Mouse (Mus musculus) embryo, embryonic 9.5 days (tissue): ENCODE results near the gene Mdfi.
A peak's percentile ranks its signal among the peaks of the same experiment; 100 is the strongest.
"Not testable (repeated sequence)": the region's sequence is repeated elsewhere in the genome, so short reads cannot be mapped to it uniquely, and the experiment has no call there.

Experiments used
- DNase-seq: peaks from one replicate; pipeline ENCODE4 v3.0.0-alpha.2; 2017; ENCODE audit errors: extremely low spot score

Gene Mdfi

DNA sequence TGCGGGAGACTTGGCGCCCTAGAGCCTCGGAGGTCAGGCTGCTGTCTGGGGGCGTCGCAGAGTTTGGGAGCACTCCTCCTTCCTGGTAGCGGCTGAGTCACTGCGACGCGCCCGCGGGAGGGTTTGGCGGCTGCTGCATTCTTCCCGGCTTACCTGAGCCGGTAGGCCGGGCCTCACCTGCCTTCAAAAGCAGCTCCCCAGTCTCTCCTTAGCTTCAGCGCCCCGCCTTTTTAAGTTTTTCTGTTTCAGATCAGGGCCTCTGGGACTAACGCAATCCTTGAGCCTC is at the start of gene Mdfi:
TSS of gene Mdfi (minus strand) at position 210 of the 286 bp plus-strand sequence.
- DNase-seq: no peak

DNA sequence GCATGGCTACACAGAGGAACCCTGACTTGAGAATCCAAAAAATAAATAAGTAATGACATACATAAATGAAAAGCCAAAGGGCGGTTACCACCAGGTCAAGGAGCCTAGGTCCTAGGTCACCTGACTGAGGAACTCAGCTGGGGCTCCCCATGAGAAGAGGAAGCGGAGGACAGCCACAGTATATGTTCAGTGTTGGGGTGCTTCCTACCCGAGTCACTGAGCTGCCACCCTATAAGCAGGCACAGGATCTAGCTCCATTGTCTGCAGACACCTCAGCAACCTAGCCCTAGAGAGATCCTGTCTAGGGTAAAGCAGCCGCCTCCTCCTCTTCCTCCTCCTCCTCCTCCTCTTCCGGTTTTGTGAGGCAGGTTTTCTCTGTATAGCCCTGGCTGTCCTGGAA is 48.6 kb upstream of the Mdfi start:
- no peak for DNase-seq

DNA sequence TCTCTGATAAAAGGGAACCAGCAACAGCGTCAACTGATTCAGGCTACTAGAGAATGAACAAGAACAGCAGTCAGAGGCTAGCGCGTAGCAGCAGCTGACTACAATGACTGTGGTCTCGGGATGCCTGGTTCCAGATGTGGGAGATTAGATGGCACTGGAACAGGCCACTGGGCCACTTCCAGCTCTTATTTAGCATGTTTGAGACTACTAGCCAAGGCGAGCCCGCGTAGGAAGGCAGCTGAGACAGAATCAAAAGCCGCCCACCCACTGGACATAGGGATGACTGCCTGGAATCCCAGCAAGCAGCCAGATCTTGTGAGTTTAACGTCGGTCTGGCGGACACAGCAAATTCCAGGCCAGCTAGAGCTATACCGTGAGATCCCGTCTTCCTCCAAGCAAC is 46.8 kb upstream of the Mdfi start:
- DNase-seq: no peak

DNA sequence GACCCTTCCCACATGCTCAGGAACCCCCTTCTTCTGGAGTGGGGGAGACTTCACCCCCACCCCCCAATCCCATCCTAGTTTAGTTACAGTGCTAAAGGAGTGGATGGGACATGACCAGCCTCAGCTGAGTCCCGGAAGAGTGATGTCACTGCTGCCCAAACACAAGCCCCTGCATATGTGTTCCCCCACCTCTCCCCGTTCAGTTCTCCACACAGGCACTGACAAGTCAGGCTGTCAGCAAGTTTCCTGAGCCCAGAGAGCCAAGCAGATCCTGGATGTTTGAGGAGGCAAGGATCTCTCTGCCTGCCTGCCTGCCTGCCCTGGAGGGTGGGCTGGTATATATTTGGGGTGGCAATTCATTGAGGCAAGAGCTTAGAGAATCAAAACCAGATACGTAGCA is 44.7 kb upstream of the Mdfi start:
- DNase-seq: no peak

DNA sequence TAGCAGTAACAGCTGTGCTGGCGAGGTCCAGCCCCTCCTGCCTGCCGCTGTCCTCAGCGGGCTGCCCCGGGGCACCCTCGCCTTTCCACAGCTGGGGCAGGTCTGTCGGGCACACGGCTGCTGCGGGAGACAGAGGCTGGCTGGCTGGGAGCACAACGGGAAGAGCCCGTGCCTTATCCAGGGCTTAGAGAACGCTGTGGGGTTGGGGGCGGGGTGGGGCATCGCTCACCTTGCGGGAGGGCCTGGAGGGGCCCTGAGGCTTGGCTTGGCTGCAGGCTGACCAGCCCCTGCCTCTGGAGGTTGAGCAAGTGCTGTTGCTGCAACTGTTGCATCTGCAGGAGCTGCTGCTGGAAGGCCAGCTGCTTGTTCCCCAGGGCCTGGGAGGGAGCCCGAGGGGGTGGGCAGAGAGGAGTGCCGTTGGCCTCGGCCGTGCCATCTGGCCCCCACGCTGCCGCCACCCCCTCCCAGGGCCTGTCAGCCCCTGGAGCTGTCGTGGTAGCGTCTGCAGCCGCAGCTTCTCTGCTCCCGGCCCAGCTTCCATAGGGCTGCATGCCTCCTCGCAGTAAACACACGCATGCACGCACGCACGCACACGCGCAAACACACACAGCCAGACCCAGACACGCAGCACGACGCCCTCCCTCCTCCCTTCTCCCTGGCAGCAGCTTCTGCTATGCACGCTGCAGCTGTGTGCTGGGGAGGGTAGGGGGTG is 44.0 kb upstream of the Mdfi start:
- DNase-seq: peak; percentile 56

DNA sequence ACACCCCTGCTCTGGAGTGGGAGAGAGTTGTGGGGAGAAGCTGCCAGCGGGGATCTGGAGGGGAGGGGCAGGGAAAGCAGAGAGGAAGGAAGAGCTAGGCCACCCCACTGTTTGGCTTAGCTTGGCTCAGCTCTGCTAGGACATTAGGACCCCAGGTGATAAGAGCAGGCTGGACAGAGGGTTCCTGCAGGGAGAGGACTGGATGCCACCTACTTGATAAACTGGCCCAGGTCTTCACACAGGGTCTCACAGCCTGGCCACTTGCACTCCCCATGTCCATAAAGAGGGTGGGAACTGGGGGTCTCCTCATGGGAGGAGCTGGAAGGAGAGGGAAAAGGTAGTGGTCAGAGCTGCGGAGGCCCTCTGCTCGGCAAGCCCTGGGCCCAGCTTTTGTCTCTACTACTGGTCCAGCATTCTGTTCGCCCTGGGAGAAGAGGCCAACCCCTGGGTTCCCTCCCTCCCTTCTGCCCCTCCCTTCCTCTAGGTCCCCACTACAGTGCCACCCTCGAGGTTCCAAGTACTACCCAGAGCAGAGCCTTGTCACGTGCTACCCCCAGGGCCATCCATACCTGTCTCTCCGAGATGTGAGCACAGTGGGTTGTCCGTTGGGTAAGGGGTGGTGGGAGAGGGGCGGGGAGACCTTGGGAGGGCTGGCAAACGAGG is 43.4 kb upstream of the Mdfi start:
- DNase-seq: peak; percentile 53

DNA sequence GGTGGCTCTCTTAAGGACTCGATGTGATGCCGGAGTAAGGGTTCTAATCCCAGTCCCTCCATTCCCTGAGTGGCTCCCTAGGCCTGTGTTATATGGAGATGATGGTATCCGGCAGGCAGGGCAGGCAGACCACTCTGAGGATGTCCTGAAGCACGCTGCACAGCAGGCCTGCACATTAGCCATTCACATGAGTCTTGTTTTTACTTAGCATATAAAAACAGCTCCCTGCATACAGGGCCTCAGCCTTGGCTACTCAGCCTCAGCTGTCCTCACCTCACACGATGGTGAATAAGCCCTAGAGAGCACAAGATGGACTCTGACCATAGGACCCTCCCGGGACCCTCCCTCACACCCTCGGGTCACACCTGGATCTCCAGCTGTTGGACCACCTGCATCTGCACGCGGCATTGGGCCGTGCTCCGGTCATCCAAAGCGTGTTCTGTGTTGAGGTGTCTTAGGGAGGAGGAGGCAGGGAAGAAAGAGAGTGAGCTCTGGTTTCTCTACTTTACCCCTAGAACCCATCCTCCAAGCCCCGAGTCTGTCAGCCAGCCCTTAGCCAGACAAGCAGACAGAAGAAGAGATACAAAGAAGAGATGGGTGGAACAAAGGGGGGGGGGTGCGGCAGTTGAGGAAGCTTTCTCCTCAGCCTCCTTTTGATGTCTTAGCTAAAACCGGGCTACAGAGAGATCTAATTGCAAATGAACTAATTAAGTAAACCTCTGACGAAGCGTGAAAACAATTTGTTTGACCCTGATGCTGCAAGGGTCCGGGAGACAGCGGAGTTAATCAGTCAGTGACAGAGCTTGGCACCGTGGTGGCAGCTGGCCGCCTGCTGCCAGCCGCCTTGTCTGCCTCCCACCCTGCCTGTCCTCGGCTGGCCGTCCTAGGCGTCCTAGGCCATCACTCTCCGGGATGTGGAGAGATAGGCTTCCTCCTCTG is 42.6 kb upstream of the Mdfi start:
- DNase-seq: no peak

DNA sequence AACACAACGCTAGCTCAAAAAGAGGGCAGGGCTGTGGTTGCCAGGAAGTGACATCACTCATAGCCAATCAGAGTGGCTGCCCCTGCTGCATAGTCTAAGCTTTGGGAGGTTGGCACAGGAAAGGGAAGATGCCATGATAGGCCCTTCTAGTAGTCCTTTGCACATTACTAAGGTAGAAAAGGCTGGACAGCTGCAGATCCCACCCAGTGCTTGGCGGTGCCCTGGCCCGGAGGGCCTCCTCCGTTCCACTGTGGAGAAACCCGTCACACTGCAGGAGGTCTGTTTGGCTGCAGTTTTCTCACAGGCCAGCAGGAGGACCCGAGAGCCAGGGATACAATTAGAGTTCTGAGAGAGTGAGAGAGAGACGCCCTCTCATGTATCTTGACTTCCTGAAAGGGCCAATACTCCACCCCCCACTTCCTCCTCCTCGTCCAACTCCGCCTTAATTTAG is 38.9 kb upstream of the Mdfi start:
- DNase-seq: peak; percentile 81

DNA sequence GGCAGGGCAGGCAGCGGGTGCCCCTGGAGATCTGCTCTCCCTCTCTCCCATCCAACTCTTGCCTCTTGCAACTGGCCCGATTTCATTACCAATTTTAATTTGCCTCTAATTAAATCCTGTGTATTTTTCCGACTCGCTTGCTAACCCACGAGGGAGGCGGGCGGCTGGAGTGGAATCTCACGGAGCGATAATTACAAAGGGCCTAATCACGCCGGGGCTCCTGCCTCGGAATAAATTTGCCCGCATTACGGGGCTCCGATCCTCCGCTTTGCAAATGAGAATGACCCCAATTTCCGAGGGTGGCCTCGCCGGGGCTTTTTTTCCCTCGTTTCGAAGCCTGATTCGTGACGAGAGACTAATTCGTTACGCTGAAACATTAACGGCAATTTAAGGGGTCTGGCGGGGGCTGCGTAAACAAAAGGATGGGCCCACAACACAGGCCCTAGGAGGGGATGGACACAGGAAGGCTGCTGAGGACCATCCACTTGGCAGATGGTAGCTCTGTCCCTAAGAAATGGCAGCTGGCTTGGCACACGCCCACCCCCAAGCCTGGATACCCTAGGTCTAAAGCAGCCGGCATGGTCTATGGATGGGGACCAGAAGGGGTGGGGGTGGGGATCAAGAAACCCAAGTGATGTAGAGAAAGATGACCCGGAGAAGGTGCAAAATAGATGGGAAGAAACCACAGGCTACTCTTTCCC is 38.0 kb upstream of the Mdfi start:
- no peak for DNase-seq

DNA sequence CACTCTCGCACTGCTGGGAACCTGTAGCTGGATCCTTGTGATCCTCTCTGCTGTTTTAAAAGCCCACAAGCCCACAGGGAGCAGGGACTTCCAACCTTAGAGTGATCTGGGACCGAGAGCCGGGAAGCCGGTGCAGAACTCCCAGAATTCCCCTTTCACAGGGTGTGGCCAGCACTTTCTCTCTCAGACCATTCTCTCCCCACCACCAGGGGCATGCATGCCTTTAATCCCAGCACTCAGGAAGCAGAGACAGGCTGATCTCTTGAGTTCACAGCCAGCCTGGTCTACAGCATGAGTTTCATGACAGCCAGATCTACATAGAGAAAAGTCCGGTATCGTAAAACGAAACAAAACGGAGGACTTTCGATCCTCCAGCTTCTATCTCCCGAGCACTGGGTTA is 35.4 kb upstream of the Mdfi start:
- DNase-seq: no peak

DNA sequence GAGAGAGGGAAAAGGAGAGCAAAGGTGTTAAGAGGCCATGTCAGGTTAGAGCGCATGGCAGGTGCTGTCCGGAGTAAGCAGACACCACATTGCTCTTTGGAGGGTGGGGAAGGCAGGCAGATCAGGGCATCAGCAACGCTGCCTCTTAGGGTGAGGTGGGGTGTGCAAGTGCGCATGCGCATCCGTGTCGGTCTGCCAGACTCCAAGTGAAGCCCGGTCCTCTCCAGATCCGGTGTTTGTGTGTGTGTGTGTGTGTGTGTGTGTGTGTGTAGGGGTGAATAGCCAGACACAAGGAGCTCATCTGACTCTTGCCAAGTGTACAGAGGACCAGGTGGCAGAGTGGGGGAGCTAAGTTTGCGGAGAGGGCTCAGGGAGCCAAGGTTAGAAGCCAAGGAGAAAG is 31.5 kb upstream of the Mdfi start:
- DNase-seq: no peak

DNA sequence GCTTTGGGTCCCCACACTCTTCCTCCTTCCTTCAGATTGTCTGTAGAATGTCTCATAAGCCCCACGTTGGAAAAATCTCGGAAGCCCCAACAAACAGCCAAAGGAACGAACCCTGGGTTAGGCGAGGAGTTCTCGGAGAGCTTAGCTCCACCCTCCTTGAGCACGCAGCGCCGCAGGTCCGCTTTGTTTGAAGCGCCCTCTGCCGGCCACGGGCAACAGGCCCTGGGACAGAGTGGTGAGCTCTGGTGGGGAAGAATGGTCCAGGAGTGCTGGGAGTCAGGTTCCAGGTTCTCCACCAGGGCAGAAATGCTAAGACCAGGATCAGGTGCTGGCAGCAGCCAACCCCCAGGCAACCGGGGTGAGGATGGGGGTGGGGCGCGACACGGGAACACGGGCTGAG is 30.0 kb upstream of the Mdfi start:
- DNase-seq: peak; percentile 88

DNA sequence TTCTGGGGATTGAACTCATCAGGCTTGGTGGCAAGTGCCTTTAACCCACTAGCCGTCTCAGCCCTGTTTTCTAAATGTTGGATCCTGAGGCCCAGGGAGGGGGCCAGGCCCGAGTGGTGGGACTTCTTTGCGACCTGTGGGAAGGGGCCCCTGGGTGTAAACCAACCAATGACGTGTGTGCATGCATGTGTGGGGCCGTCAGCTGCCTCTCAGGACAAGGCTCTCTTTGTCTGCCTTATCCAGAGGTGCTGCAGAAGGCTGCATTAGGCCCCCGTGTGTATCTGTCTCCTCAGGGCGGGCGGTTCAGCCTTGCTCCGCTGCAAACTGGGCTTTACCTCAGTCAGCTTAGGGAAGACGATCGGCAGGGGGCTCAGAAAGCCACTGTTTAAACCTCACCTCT is 28.9 kb upstream of the Mdfi start:
- DNase-seq: peak; percentile 45

DNA sequence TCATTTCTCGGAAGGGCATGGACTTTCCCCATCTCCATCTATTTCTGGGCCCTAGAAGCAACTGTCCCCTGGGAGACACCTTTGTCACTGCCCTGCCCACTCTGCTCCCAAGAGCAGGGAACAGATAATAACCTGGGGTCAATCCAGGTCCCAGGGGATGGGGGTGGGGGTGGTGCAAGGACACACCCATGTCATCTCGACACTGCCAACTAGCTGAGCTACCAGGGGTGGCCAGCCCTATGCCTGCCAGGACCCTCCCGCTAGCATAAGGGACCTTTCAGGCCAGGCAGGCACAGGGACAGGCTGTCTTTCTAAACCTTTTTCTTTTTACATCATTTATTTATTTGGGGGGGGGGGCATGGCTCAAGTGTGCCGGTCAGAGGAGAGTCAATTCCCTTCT is 28.5 kb upstream of the Mdfi start:
- DNase-seq: no peak

DNA sequence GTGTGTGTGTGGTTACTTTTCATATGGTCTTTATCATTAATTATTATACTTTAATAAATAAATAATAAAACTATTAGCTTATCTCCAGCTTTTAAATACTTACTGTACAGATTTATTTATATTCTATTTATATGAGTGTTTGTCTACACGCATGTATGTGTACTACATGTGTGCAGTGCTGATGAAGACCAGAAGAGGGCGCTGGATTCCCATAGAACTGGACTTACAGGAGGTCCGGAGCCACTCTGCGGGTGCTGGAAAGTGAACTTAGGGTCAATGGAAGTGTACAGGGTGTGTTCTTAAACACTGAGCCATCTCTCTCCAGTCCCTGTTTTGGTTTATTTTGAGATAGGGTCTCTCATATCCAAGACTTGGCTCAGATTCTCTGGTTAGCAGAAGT is 21.1 kb upstream of the Mdfi start:
- no peak for DNase-seq

DNA sequence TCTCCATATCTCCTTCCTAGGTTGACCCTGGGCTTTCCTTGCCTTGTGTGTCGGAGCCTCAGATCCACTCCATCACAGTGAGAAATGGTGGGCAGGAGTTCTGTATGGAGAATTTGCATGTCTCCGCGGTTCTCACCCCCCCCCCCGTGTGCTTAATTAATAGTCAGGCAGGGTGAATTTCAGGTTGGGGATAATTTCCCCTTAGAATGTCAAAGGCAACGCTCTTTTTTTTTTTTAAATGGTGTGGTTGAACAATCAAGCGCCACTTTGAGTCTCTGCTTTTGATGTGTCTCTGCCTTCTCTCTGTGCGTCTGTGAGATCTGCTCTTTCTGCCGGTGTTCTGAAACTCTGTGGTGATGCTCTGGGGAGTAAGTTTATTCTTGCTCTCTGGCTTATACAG is 20.4 kb upstream of the Mdfi start:
- no peak for DNase-seq

DNA sequence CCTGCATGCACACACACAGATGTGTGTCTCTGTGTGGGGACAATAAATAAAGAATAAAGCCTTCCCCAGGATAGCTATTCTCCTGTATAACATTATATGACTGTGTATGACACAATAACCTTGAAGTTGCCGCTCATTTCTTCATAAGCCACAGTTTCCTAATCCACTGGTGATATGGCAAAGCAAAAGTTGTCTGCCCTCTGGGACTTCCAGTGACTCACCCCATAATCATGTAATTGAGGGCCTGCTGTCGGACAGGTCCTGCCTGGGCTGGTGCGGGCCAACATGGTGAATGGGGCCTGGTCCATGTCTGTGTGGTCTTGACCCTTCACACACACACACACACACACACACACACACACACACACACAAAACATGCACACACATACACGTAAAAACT is 19.3 kb upstream of the Mdfi start:
- DNase-seq: no peak

DNA sequence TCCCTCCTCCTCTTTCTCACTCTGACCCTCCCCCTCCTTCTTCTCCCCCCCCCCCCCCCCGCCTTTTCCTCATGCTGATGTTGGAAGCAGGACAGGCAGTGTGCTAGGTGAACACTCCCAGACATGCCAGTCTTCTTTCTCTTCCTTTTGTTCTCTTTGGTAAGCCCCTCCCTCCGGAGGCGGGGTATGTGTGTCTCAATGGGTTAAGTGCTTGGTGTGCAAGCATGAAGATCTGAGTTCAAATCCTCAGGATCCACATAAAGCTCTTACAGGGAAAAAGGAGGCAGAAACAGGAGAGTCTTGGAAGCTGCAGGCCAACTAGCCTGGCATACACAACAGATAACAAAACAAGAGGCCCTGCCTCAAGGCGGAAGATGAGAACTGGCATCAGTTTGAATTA is 18.8 kb upstream of the Mdfi start:
- no peak for DNase-seq

DNA sequence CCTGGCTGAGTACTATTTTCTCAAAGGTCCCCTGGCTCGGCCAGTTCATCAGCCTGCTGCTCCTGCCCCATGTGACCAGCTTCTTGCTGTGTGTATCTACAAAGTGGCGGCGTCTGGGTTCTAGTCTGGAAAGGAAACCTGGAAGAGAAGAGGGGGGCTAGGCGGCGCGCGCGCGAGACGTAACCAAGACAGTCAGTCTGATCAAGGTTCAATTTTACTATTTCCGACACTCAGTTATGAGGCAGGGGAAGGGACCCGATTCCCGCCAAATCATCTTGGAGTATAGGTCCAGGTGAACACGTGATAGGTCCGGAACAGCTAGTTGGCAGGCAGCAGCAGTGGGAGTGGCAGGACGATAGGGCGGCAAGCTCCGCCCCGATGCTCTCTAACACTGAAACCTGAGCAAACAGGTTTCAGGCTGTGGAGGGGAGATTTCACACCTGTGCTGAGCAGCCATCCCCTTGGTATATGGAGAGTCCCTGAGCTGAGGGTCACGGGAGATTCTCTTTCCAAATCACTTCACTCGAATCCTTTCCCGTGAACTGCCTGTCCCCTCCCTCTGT is 17.4 kb upstream of the Mdfi start:
- not testable (repeated sequence) for DNase-seq

DNA sequence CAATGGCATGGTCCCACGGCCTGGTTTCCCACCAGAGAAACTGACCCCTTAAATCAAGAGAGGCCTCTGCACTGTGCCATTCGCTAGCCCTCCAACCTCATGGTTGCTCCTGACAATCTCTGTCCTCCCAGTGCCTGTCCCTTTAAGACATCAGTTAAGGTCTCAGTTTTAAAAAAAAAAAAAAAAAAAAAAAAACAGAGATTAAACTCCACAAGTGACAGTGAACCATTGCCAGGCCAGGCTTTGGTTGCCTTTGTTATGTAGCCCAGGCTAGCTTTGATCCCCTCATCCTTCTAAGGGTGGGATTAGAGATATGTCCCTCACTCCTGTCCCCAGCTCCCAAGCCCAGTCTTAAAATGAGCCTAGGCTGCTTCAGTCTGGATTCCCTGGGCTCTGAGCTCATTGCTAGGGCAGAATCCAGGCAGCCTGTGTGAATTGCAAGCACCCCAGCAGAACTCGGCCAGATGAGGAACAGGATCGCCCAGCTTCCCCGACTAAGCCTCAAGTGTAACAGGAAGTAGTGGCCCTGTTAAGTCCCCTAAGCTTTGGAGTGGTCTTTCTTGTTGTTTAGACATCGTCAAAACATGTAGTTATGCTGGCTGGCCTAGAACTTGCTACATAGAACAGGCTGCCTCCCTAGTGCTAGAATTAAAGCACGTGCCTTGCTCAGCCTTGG is 16.3 kb upstream of the Mdfi start:
- no peak for DNase-seq

DNA sequence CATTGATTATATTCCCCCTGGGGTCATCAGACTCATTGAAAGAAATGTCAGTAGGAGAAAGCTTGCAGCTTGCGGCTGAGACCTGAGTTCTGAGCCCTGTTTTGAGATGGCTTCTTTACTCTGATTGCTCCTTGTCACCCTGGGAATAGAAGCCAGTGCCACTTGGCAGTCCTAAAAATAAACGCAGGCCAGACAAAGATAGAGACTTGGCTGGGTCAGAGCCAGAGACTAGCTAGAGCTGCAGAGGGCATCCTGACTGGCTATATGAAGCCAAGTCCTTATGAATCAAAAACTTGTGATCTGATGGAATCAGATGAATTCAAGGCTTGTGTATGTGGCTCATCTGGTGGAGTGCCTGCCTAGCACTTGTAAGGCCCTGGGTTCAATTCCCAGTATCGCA is 15.5 kb upstream of the Mdfi start:
- no peak for DNase-seq
